ENCODE assay signal across 8 mouse cellular contexts in genomic region chr11:71033163-71033761, GRCm38 (mm10). TPM values are rescaled to one million over a fixed set of nuclear protein-coding genes. Genes with fewer than 3 reads are reported as not detected.
DNase-seq lines count a peak whose midpoint lies in the region; ATAC-seq and TF ChIP-seq lines count a peak whose summit lies in the region.

6330403K07Rik (minus strand) TSS chr11:71033513.

- intact Hi-C loops in left cerebral cortex, postnatal 10 days (cut with DNase I) = loop anchor here (10.0 kb wide), 1 partner anchor 292 kb away; no protein-coding TSS in a partner anchor

- TF ChIP-seq EP300 in stomach, postnatal 0 days (optimal IDR thresholded peaks at IDR 0.05) = no peak

- peaks cover 8% of the 10 kb centered on the region; the same call in 1 of the 2 replicates for H3K4me1 ChIP-seq in embryonic facial prominence, embryonic 14.5 days (ENCODE audit: control insufficient read depth, insufficient read depth, low read length)
- peaks cover 15% of the 10 kb centered on the region for H3K4me1 ChIP-seq in hindbrain, embryonic 12.5 days
- peaks cover 11% of the 10 kb centered on the region for H3K4me1 ChIP-seq in midbrain, embryonic 11.5 days (ENCODE audit: control insufficient read depth, insufficient read depth, low read length)
- H3K4me1 ChIP-seq in stomach, postnatal 0 days (replicated peaks; ENCODE audit: control insufficient read depth, insufficient read depth) = no peaks in the 10 kb centered on the region

- ATAC-seq in cerebellum, adult (ENCODE audit: insufficient number of reproducible peaks, low FRiP score, low TSS enrichment) = 0 out of 2 replicates have a peak, but pooled peaks have one; percentile 40
- peak; percentile 98 for ATAC-seq in embryonic facial prominence, embryonic 14.5 days (ENCODE audit: low read depth)
- peak; percentile 95 for ATAC-seq in hindbrain, embryonic 12.5 days (ENCODE audit: low FRiP score)
- peak; percentile 96 for ATAC-seq in midbrain, embryonic 11.5 days (ENCODE audit: low FRiP score)
- ATAC-seq in stomach, postnatal 0 days (ENCODE audit: low FRiP score, low TSS enrichment) = peak; percentile 89

- H3K4me3 ChIP-seq in embryonic facial prominence, embryonic 14.5 days (ENCODE audit: low read depth, low read length) = peak within 1 kb of the TSS; percentile 59
- peak within 1 kb of the TSS; percentile 74 for H3K4me3 ChIP-seq in hindbrain, embryonic 12.5 days
- H3K4me3 ChIP-seq in midbrain, embryonic 11.5 days (ENCODE audit: low read depth, low read length) = peak within 1 kb of the TSS; percentile 50
- H3K4me3 ChIP-seq in stomach, postnatal 0 days (ENCODE audit: low read depth, low read length) = peak within 1 kb of the TSS; percentile 50

- no peaks in the 10 kb centered on the region for H3K9me3 ChIP-seq in embryonic facial prominence, embryonic 14.5 days (ENCODE audit: control insufficient read depth, low read length)
- H3K9me3 ChIP-seq in hindbrain, embryonic 12.5 days (replicated peaks) = no peaks in the 10 kb centered on the region
- H3K9me3 ChIP-seq in midbrain, embryonic 11.5 days (ENCODE audit: control insufficient read depth, low read length) = no peaks in the 10 kb centered on the region
- no peaks in the 10 kb centered on the region for H3K9me3 ChIP-seq in stomach, postnatal 0 days (ENCODE audit: control insufficient read depth, low read length)

- H3K9ac ChIP-seq in embryonic facial prominence, embryonic 14.5 days (ENCODE audit: low read depth, low read length) = peak within 1 kb of the TSS; percentile 76
- peak within 1 kb of the TSS; percentile 91 for H3K9ac ChIP-seq in hindbrain, embryonic 12.5 days
- H3K9ac ChIP-seq in midbrain, embryonic 11.5 days (ENCODE audit: low read length) = peak within 1 kb of the TSS; percentile 75
- peak within 1 kb of the TSS; percentile 57 for H3K9ac ChIP-seq in stomach, postnatal 0 days (ENCODE audit: low read length)

- peak within 1 kb of the TSS; percentile 74 for H3K27ac ChIP-seq in embryonic facial prominence, embryonic 14.5 days (replicated peaks; ENCODE audit: low read depth, low read length)
- H3K27ac ChIP-seq in hindbrain, embryonic 12.5 days = peak within 1 kb of the TSS; percentile 96
- peak within 1 kb of the TSS; percentile 90 for H3K27ac ChIP-seq in midbrain, embryonic 11.5 days (ENCODE audit: low read depth, low read length)
- H3K27ac ChIP-seq in stomach, postnatal 0 days (replicated peaks) = peak within 1 kb of the TSS; percentile 53; the same call in 1 of the 2 replicates

- no peak for TF ChIP-seq CTCF in stomach, postnatal 0 days (IDR thresholded peaks at IDR 0.05; ENCODE audit: low read depth)

- WGBS in embryonic facial prominence, embryonic 14.5 days = under 1% methylated on average over 25 of the region's 31 CpGs
- WGBS in hindbrain, embryonic 12.5 days = under 1% methylated on average over 27 of the region's 31 CpGs
- WGBS in midbrain, embryonic 11.5 days = under 1% methylated on average over 30 of the region's 31 CpGs
- 3% methylated on average over 28 of the region's 31 CpGs for whole genome bisulfite sequencing in stomach, postnatal 0 days

- no peaks in the 10 kb centered on the region for H3K27me3 ChIP-seq in embryonic facial prominence, embryonic 14.5 days (replicated peaks; ENCODE audit: control insufficient read depth, insufficient read depth, low read length)
- H3K27me3 ChIP-seq in hindbrain, embryonic 12.5 days = no peaks in the 10 kb centered on the region
- H3K27me3 ChIP-seq in midbrain, embryonic 11.5 days (ENCODE audit: control insufficient read depth, insufficient read depth, low read length) = no peaks in the 10 kb centered on the region; the same call in 1 of the 2 replicates
- H3K27me3 ChIP-seq in stomach, postnatal 0 days (ENCODE audit: control insufficient read depth, insufficient read depth, low read length) = no peaks in the 10 kb centered on the region

- DNase-seq in cerebellum, adult 11 months = no peak
- DNase-seq in adrenal gland, adult 2 months = peak; percentile 24
- peak; percentile 96 for DNase-seq in embryonic facial prominence, embryonic 14.5 days (ENCODE audit: low spot score)
- peak; percentile 75 to 80 for DNase-seq in left cerebral cortex, postnatal 10 days (ENCODE audit: extremely low spot score in 1 of 2, low spot score in 2 of 2)
- peak; percentile 98 for DNase-seq in midbrain, embryonic 11.5 days (ENCODE audit: low spot score, missing footprints)
- peak; percentile 59 for DNase-seq in stomach, postnatal 0 days (ENCODE audit: low spot score)

- H3K36me3 ChIP-seq in embryonic facial prominence, embryonic 14.5 days (ENCODE audit: control insufficient read depth, insufficient read depth, low read length) = no peaks in the 10 kb centered on the region
- peaks cover 1% of the 10 kb centered on the region for H3K36me3 ChIP-seq in hindbrain, embryonic 12.5 days
- 0 out of 2 replicates have a peak, but pooled peaks cover 3% of the 10 kb centered on the region for H3K36me3 ChIP-seq in midbrain, embryonic 11.5 days (ENCODE audit: control insufficient read depth, insufficient read depth, low read length)
- no peaks in the 10 kb centered on the region for H3K36me3 ChIP-seq in stomach, postnatal 0 days (ENCODE audit: control insufficient read depth, insufficient read depth, low read length)

- H3K4me2 ChIP-seq in embryonic facial prominence, embryonic 14.5 days (ENCODE audit: low read depth, low read length) = peak within 1 kb of the TSS; percentile 63
- peak within 1 kb of the TSS; percentile 74 for H3K4me2 ChIP-seq in hindbrain, embryonic 12.5 days (replicated peaks)
- peak within 1 kb of the TSS; percentile 51 for H3K4me2 ChIP-seq in midbrain, embryonic 11.5 days
- H3K4me2 ChIP-seq in stomach, postnatal 0 days (replicated peaks; ENCODE audit: low read depth) = peak within 1 kb of the TSS; percentile 74

RNA-seq across cellular contexts. Expression of gene 6330403K07Rik, which starts in this region (rescaled TPM):
- total RNA-seq in adrenal gland, adult 2 months (2021) = 10 to 100 TPM in 1 of 2 experiments, 1 to 10 TPM in 1; 7.8 to 13.8 TPM
- 7.4 and 9.2 TPM in 2 replicates for polyA plus RNA-seq in adrenal gland, adult 2 months (2012; rRNA removed)
- 50.1 and 65.9 TPM in 2 replicates for polyA plus RNA-seq in embryonic facial prominence, embryonic 14.5 days (2014; fragmentation: Nextera tagmentation; extraction: Ambion mirVana)
- 417 TPM in 2 replicates for polyA plus RNA-seq in hindbrain, embryonic 12.5 days (2016; fragmentation: Nextera tagmentation; extraction: Ambion mirVana)
- total RNA-seq in left cerebral cortex, postnatal 10 days (2021) = 100 to 1,000 TPM; 166 to 173 TPM
- 114 TPM in 2 replicates for polyA plus RNA-seq in midbrain, embryonic 11.5 days (2014; fragmentation: Nextera tagmentation; extraction: Ambion mirVana)
- 24.2 and 29.0 TPM in 2 replicates for polyA plus RNA-seq in stomach, postnatal 0 days (2015; fragmentation: Nextera tagmentation; extraction: Ambion mirVana)

Comparison
In these comparisons a context has a peak if more than half of its experiments do, and no peak if none do; other contexts are left out.
1. RNA of gene 6330403K07Rik (total RNA-seq): 166 to 173 TPM in left cerebral cortex, postnatal 10 days; 7.8 to 13.8 TPM in adrenal gland, adult 2 months; every median in the first group is over 10 times any median in the second.
2. ATAC-seq: peak in every context shown above with its lines; median percentile 98 in embryonic facial prominence, embryonic 14.5 days; 96 in midbrain, embryonic 11.5 days; 95 in hindbrain, embryonic 12.5 days; 89 in stomach, postnatal 0 days; 40 in cerebellum, adult.
3. Peak in every context shown above with its lines, with median percentiles within 50 percentile points of each other: H3K27ac ChIP-seq, H3K4me2 ChIP-seq, H3K4me3 ChIP-seq and H3K9ac ChIP-seq.